Mouse (Mus musculus) heart, embryonic 10.5 days (tissue): ENCODE results near the gene Lrrc73. TPM values are rescaled to one million over a fixed set of nuclear protein-coding genes. Genes with fewer than 3 reads are reported as not detected.
A peak's percentile ranks its signal among the peaks of the same experiment; 100 is the strongest.

ENCODE experiments used
- DNase-seq: peaks from one replicate; pipeline ENCODE4 v3.0.0-alpha.2; 2017; ENCODE audit warnings: low spot score
- H3K27ac ChIP-seq: fragments of 300-500 bp; sonication (generic); 2 replicates; pipeline ENCODE4 v1.5.1; 2016; ENCODE audit warnings: mild to moderate bottlenecking
- H3K27me3 ChIP-seq: fragments of 300-500 bp; sonication (generic); 2 replicates; pipeline ENCODE4 v1.6.1; 2016; ENCODE audit warnings: mild to moderate bottlenecking; ENCODE audit not compliant: poor library complexity, insufficient read depth, severe bottlenecking
- H3K36me3 ChIP-seq: fragments of 300-500 bp; sonication (generic); 2 replicates; pipeline ENCODE4 v1.6.1; 2016; ENCODE audit warnings: mild to moderate bottlenecking, moderate library complexity
- H3K4me1 ChIP-seq: fragments of 300-500 bp; sonication (generic); 2 replicates; pipeline ENCODE4 v1.6.1; 2016; ENCODE audit warnings: mild to moderate bottlenecking
- H3K4me3 ChIP-seq: fragments of 300-500 bp; sonication (generic); 2 replicates; pipeline ENCODE4 v1.5.1; 2016; ENCODE audit warnings: mild to moderate bottlenecking, moderate library complexity
- H3K9me3 ChIP-seq: fragments of 300-500 bp; sonication (generic); 2 replicates; pipeline ENCODE4 v1.6.1; 2016; ENCODE audit warnings: mild to moderate bottlenecking, moderate library complexity
- WGBS: fragments of 180-500 bp; shearing (Covaris S2); methylation state at CpG from one replicate; pipeline ENCODE4 v1.1.7; 2016; 5-methylcytosine and 5-hydroxymethylcytosine counted together
- polyA plus RNA-seq: library from polyadenylated mRNA; unstranded; fragments of >200 nt; fragmentation: Nextera tagmentation; extraction: Ambion mirVana; gene quantifications from 2 replicates; pipeline ENCODE4 v1.2.1, GENCODE M21; 2016

The Lrrc73 gene
- polyA plus RNA-seq, 1 experiment from 2014 or later: 0.38 TPM

DNA sequence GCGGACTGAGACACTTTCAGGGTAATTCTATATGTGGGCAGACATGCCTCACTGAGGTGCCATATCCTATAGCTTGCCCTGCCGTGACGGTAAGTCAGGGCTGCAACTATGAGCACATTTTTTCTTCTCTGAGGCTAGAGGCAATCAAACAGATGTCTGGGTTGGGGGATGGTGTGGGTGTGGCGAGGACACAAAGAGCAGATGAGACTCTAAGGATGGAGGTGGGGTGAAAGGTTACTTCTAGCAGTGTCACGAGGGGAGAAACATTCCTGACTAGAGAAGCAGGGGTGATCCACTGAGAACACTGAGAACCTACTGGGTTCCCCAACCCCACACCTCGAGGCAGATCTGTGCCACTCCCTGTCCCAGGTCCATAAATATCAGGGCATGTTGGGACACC is 13.7 kb downstream of the Lrrc73 start:
- Histone ChIP-seq H3K27me3 (no peaks in the 10 kb centered on the region), H3K9me3 (no peaks in the 10 kb centered on the region), H3K27ac (no peak overlapping the region), H3K4me1 (peaks cover 43% of the 10 kb centered on the region), H3K36me3 (peaks cover 92% of the 10 kb centered on the region), H3K4me3 (no peak overlapping the region)
- no peak for DNase-seq
- 67% methylated on average over 6 of the region's 6 CpGs for WGBS

DNA sequence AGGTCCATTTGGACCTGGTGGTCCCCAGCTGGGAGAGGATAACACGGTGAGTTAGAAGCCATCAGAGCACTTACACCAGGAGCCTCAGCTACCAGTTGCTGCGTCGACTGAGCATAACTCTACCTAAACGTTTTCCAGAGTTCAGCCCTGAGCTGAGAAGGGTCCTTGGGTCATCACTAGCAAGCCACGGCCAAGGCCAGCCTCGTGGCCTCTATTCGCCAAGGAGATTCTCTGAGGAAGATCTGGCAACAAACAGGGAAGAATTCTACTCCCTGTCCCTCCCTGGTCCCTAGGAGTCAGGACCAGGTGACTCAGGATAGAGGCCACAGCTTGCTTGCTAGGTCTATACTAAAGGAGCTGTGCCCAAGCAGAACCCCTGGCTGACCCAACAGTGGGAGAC is 14.2 kb downstream of the Lrrc73 start:
- Histone ChIP-seq H3K27me3 (no peaks in the 10 kb centered on the region), H3K27ac (no peak overlapping the region), H3K4me3 (no peak overlapping the region), H3K9me3 (no peaks in the 10 kb centered on the region), H3K4me1 (peaks cover 48% of the 10 kb centered on the region), H3K36me3 (peaks cover 89% of the 10 kb centered on the region)
- WGBS: 80% methylated on average over 7 of the region's 7 CpGs
- DNase-seq: no peak

DNA sequence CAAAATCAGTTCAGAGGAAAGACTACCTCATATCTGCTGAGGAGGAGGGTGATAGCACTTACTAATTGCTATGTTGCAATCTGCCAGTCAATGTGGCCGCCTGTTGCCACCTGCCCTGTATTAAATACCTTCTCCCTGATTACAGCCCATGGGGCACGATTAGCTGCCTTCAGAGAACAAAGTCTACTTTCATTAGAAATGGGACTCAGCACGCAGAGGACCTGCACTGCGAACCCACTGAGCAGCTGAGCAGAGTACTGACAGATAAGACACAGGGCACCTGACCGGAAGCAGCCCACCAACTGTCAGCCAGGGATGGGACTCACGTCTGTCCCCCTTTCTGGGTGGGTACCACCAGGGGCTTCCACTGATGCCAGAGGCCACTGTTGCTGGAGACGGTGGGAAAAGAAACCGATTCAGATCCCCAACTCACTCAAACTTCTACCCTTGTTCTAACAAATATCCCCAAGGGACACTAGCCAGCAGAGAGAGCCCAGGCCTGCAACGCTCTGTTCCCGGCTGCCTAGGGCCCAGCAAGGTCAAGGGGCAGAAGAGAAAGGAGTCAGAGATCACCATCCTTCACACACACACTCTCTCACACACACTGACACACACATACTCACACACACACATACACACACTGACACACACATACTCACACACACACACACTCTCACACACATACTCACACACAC is 14.8 kb downstream of the Lrrc73 start:
- no peak for DNase-seq
- H3K36me3 ChIP-seq: peaks cover 88% of the 10 kb centered on the region
- WGBS: 65% methylated on average over 10 of the region's 10 CpGs
- no peaks in the 10 kb centered on the region for H3K27me3 ChIP-seq
- no peak overlapping the region for H3K4me3 ChIP-seq
- H3K4me1 ChIP-seq: peaks cover 53% of the 10 kb centered on the region
- no peak overlapping the region for H3K27ac ChIP-seq
- no peaks in the 10 kb centered on the region for H3K9me3 ChIP-seq

DNA sequence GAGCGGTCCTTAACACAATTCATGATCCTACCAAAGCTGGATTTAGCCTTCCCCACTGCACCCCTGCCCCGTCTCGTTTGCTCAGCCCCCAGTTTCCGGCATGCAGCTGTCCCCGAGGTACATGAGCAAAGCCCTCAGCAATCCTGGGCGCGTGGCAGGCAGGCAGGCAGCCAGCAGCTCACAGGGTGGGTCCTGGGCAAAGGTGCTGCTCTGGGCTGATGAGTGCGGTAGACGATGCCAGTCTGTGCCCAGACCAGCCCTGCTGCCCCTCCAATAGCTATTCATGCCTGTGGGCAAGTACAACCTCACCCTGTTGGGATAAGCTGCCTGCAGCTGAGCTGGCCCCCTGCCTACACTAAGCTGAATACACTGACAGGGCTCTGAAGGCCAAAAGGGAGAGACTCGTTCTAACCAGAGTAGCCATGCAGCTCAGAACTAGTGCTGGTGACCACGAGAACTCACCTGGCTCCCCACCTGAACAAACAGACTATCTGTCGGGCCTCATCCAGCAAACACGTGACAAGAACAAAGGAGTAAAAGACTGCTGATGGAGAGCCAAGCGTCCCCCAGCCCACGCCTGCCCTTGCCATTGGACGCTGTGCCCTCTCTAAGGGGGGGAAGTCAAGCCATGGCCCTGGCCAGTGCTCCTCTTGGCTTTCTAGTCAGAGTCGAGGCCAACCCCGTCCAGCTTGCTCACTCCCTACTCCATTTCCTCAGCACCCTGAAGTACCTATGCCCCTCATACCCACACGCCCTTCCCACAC is 16.6 kb downstream of the Lrrc73 start:
- H3K9me3 ChIP-seq: no peaks in the 10 kb centered on the region
- peaks cover 84% of the 10 kb centered on the region for H3K36me3 ChIP-seq
- no peak overlapping the region for H3K4me3 ChIP-seq
- H3K27me3 ChIP-seq: no peaks in the 10 kb centered on the region
- DNase-seq: no peak
- peaks cover 67% of the 10 kb centered on the region for H3K4me1 ChIP-seq
- H3K27ac ChIP-seq: no peak overlapping the region
- 85% methylated on average over 19 of the region's 19 CpGs for WGBS

DNA sequence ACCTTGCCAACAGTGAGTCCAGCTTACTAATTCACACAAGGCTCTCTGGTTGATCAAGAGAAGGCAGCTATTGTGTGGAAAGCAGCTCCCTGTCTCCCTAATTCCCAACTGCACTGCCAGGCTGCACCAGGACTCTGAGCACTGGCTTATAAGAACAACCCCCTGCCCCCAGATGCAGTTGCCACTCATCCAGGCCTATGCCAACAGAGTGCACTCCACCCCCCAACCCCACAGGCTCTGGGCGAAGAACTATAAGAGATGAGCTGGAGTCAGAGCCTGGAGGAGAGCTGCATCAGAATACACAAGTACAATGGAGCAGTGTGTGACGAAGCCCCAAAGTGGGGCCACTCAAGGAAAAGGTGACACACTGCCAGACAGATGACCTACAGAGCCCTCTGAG is 18.7 kb downstream of the Lrrc73 start:
- no peak overlapping the region for H3K27ac ChIP-seq
- 83% methylated on average over 2 of the region's 2 CpGs for WGBS
- H3K27me3 ChIP-seq: no peaks in the 10 kb centered on the region
- H3K36me3 ChIP-seq: peaks cover 76% of the 10 kb centered on the region
- DNase-seq: no peak
- H3K9me3 ChIP-seq: no peaks in the 10 kb centered on the region
- no peak overlapping the region for H3K4me3 ChIP-seq
- peaks cover 64% of the 10 kb centered on the region for H3K4me1 ChIP-seq

DNA sequence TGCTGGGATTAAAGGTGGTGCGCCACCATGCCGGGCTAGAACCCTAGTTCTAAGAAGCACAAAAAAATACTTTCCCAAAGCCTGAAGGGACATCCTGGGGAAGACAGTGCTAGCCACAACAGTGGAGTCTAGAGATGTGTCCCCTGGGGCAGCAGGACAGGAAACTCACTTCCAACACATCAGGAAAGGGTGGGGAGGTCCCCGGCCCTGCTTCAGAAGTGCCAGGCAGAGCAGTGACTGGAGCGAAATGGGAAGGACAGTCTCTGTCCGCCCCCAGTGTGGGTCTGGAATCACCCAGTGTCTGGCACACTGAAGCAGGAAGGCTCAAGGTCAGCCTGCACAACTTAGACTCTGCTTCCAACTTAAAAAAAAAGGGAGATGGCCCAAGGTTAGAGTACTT is 19.3 kb downstream of the Lrrc73 start:
- Histone ChIP-seq H3K4me1 (peaks cover 58% of the 10 kb centered on the region), H3K36me3 (peaks cover 76% of the 10 kb centered on the region), H3K27ac (no peak overlapping the region), H3K9me3 (no peaks in the 10 kb centered on the region), H3K27me3 (no peaks in the 10 kb centered on the region), H3K4me3 (no peak overlapping the region)
- WGBS: 70% methylated on average over 5 of the region's 5 CpGs
- DNase-seq: no peak

DNA sequence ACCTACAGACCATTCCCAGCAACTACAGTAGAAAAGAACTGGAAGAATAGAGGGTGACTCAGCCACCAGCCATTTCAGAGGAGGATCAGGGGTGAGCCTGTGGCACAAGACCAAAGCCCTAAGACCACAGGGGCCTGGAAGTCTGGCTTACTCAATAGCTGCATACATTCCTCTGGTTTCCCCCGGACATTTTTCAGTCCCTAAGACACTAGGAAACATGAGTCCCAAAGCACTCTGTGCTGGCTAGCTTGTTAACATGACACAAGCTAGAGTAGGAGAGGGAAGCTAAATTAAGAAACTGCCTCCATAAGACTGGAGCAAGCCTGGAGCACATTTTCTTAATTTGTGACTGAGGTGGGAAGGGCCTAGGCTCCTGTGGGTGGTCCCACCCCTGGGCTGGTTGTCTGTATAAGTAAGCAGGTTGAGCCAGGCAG is 20.5 kb downstream of the Lrrc73 start:
- Histone ChIP-seq H3K36me3 (peaks cover 78% of the 10 kb centered on the region), H3K27ac (no peak overlapping the region), H3K9me3 (no peaks in the 10 kb centered on the region), H3K4me3 (no peak overlapping the region), H3K4me1 (peaks cover 54% of the 10 kb centered on the region), H3K27me3 (no peaks in the 10 kb centered on the region)
- no peak for DNase-seq
- WGBS: 62% methylated on average over 1 of the region's 1 CpGs

DNA sequence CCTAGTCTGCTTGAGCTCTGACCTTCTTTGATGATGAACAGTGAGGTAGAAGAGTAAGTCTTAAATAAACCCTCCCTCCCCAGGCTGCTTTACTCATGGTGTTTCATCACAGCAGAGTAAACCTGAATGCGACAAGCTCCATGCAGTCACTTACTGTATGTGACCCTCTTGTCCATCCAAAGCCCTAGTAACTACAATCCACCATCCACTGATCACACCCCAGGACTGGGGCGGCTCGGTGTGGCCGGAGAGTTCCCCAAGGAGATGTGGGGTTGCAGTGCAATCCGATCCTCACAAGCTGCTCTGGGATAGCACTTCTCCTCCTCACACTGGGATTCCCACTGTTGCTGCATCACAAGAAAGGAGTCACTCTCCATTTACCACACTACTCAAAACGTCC is 21.1 kb downstream of the Lrrc73 start:
- Histone ChIP-seq H3K27me3 (no peaks in the 10 kb centered on the region), H3K4me3 (no peak overlapping the region), H3K4me1 (peaks cover 51% of the 10 kb centered on the region), H3K9me3 (no peaks in the 10 kb centered on the region), H3K36me3 (peaks cover 77% of the 10 kb centered on the region), H3K27ac (no peak overlapping the region)
- WGBS: 73% methylated on average over 6 of the region's 6 CpGs
- no peak for DNase-seq

DNA sequence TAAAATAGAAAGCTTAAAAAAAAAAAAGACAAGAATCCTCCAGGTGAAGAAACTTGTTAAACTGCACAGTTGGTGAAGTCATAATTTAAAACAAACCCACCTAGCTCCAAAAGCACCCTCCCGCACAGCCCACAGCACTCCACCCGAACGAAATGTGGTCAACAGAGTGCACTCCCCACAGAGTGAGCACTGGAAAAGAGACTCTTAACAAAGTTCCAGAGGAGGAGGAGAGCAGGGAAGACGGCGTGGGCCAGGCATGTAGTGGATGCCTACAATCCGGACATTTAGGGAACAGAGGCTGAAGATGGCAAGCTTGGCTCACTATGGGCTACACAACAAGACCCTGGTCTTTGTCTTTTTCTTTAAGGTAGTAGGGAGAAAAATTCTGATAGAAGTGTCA is 21.7 kb downstream of the Lrrc73 start:
- Histone ChIP-seq H3K27ac (no peak overlapping the region), H3K4me1 (peaks cover 45% of the 10 kb centered on the region), H3K27me3 (no peaks in the 10 kb centered on the region), H3K36me3 (peaks cover 76% of the 10 kb centered on the region), H3K9me3 (no peaks in the 10 kb centered on the region), H3K4me3 (no peak overlapping the region)
- DNase-seq: no peak
- 82% methylated on average over 6 of the region's 6 CpGs for WGBS

DNA sequence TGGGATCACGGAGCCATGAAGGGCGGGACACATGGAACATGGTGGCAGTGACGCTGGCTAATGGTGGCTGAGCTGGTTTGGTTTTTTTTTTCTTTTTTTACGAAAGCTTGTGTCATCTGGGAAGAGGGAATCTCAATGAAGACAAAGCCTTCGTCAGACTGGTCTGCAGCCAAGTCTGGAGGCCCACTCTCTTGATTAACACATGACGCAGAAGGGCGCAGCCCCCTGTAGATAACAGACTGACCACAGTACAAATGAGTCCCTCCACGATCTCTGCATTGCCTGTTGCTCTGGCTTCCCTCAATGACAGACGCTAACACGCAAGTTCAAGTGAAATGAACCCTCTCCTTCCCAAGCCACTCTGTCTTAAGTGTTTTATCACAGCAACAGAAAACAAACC is 22.2 kb downstream of the Lrrc73 start:
- Histone ChIP-seq H3K9me3 (no peaks in the 10 kb centered on the region), H3K36me3 (peaks cover 76% of the 10 kb centered on the region), H3K4me1 (peaks cover 44% of the 10 kb centered on the region), H3K27ac (no peak overlapping the region), H3K27me3 (no peaks in the 10 kb centered on the region), H3K4me3 (no peak overlapping the region)
- WGBS: 67% methylated on average over 10 of the region's 10 CpGs
- DNase-seq: no peak

DNA sequence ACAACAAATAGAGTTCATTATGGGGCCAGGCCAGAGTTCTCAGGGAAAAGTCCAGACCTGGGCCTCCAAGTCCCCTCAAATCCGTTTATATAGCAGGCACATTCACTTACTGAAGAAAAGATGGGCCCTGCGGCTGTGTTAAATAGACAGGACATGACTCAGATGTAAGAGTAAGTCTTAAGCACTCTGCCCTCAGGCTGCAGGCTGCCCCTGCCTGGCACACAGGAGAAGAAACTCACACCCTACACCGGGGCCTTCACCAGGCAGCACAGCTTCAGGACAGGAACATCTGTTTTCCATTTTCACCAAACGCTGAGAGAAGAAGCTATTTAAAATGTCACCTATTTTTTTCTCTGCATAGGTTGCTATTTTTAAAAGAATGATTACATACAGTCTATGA is 24.3 kb downstream of the Lrrc73 start:
- Histone ChIP-seq H3K4me1 (peaks cover 48% of the 10 kb centered on the region), H3K27ac (no peak overlapping the region), H3K27me3 (no peaks in the 10 kb centered on the region), H3K4me3 (no peak overlapping the region), H3K36me3 (peaks cover 62% of the 10 kb centered on the region), H3K9me3 (no peaks in the 10 kb centered on the region)
- 67% methylated on average over 4 of the region's 4 CpGs for WGBS
- DNase-seq: no peak

DNA sequence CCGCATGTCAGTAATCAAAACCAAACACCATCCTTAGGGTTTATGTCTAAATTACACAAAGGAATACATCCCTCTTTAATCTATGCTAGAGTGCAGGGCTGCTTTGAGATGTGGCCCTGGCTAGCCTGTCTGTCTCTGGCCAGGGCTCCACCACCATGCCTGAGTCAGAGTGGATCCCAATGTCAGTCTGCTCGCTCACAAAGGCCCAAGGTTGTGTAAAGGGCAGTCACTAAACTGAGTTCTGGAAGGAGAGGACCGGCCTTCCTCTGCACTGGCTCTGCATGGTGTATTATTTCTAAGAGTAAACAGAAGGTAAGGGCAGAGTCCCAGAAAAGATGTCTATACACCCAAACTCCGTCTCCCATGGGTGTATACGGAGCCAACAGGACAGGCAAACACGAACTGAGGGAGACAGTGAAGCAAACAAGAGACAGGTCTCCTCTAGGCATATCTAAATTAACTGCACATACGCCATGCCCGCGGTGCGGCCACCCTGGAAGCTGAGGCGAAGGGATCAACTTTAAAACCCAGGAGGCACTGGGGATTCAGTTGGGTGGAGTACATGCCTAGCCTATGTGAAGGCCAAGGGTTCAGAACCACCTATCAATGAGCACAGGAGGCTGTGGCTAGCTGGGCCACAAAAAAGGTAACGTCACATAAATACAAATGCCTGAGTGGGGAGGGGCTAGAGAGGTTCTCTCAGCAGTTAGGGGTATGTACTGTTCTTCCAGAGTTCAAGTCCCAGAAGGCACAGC is 24.9 kb downstream of the Lrrc73 start:
- no peaks in the 10 kb centered on the region for H3K27me3 ChIP-seq
- DNase-seq: peak; percentile 69
- H3K4me1 ChIP-seq: peaks cover 46% of the 10 kb centered on the region
- peaks cover 57% of the 10 kb centered on the region for H3K36me3 ChIP-seq
- no peaks in the 10 kb centered on the region for H3K9me3 ChIP-seq
- no peak overlapping the region for H3K4me3 ChIP-seq
- H3K27ac ChIP-seq: 0 out of 2 replicates have a peak overlapping the region, but pooled peaks have one; percentile 19
- 87% methylated on average over 12 of the region's 12 CpGs for WGBS
